Mouse (Mus musculus) embryonic fibroblast, embryonic 13.5 days (primary cell): Measurements from ENCODE around the gene Glmn.

Source experiments
- CTCF ChIP-seq: IDR thresholded peaks from 2 replicates; pipeline ENCODE4 v1.5.1; 2011; ENCODE audit warnings: mild to moderate bottlenecking, control low read depth, low read length, moderate library complexity, borderline replicate concordance; ENCODE audit not compliant: insufficient read depth
- POLR2A ChIP-seq: IDR thresholded peaks from 2 replicates; pipeline ENCODE4 v1.6.1; 2011; ENCODE audit warnings: low read depth, mild to moderate bottlenecking, control low read depth, low read length, moderate library complexity

- TF ChIP-seq POLR2A (no peak), CTCF (no peak)
Observed at GRCm38 (mm10) chr5:107507321-107507720, 90.4 kb downstream of the Glmn start, which contains the start of gene Gm42669.
